ENCODE assay signal across 9 mouse cellular contexts in the genomic region with DNA sequence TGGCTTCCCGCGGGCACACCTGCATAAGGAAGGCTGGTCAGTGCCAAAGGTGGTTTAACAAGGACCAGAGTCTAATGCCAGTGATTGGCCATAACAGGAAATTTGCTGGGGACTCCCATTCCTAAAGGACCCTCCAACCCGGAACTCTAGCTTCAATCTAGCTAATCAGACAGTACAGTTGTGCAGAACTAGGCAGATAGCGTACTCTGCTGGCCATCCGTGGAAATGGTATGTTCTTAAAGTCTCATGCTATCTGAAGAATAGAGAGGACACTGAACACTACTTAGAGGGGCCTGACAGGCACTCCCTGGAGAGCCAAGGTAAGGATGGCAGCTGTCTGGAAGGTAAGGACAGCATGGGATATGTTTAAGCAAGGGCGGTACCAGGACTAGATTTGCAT.
DNase-seq lines count a peak whose midpoint lies in the region.
"Had no signal": no experiment of that assay in that cellular context is flagged by ENCODE, and none has a peak within 500 bp of the region (broad histone marks: within the 10 kb centered on the region; RNA-seq: fewer than 3 reads in every experiment).

No protein-coding gene starts in this region.

- peak; percentile 57 for DNase-seq in layer of hippocampus, adult 11-12 months (ENCODE audit: low spot score)
- DNase-seq in layer of hippocampus, adult 9-11 months = no peak
- peak; percentile 49 for DNase-seq in retina, embryonic 14.5 days (ENCODE audit: low spot score)
- no peak for DNase-seq in retina, postnatal 1 day
- DNase-seq in cerebellum, adult 11-12 months = peak; percentile 31
- no peak for DNase-seq in frontal cortex, postnatal 10 days (ENCODE audit: low spot score in 2 of 2)
- DNase-seq in c-Kit-positive CD71-positive TER-119-positive erythroid progenitor cells, embryonic 14.5 days (ENCODE audit: low spot score) = no peak
- DNase-seq: adrenal gland, postnatal 36 days; right cerebral cortex, postnatal 25 days had no signal

Comparison
In these comparisons a context has a peak if more than half of its experiments do, and no peak if none do; other contexts are left out.
1. DNase-seq: peak in layer of hippocampus, adult 11-12 months (single experiment), retina, embryonic 14.5 days (single experiment) and cerebellum, adult 11-12 months (single experiment); none in layer of hippocampus, adult 9-11 months (single experiment), retina, postnatal 1 day (single experiment), frontal cortex, postnatal 10 days (0 of 2) and c-Kit-positive CD71-positive TER-119-positive erythroid progenitor cells, embryonic 14.5 days (single experiment).